Mouse (Mus musculus) CD8-positive naive resting alpha-beta T cell, adult 2 months (primary cell): ENCODE results near the gene Hsf2.
"Not testable (repeated sequence)": the region's sequence is repeated elsewhere in the genome, so short reads cannot be mapped to it uniquely, and the experiment has no call there.

ENCODE experiments used
- DNase-seq, 2 experiments: peaks; one replicate each; pipeline ENCODE4 v3.0.0; 2022; ENCODE audit warnings: low read depth in 2 of 2, low spot score in 2 of 2

The Hsf2 gene

DNA sequence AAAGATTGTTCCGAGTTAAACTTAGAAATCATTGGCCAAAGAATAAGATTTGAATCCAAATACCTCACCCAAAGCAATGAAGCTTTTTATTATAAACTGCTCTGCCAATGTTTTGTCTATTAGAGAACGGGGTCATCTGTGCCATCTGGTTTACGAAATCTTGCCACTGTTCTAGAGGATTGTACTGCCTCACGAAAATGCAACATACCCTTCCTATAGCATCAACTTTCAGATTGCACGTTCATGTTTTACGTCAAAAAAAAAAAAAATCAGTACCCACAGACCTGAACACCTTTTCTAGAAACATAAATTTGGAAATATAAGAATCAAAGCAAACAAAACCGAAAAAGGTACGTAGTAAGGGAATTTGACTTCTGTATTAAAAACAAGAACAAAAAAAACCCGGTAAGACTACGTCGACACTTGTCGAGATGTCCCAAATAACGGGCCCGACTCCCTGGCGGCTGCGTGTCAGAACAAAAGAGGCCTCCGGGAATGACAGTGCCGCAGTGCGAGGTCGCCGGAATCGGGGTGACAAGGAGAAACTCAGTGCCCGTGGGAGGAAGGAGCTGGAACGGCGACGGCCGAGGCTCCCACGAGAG, 45.5 kb downstream of the Hsf2 start:
- no peak for DNase-seq

GRCm38 (mm10) chr10:57532218-57533101, 46.3 kb downstream of the Hsf2 start, which contains the start of gene Serinc1:
Gene Serinc1, minus strand, starts transcription at chr10:57532530.
- peak; percentile 92 to 93 for DNase-seq

- DNase-seq = not testable (repeated sequence)
Observed at GRCm38 (mm10) chr10:57543890-57544289, 57.7 kb downstream of the Hsf2 start.

DNA sequence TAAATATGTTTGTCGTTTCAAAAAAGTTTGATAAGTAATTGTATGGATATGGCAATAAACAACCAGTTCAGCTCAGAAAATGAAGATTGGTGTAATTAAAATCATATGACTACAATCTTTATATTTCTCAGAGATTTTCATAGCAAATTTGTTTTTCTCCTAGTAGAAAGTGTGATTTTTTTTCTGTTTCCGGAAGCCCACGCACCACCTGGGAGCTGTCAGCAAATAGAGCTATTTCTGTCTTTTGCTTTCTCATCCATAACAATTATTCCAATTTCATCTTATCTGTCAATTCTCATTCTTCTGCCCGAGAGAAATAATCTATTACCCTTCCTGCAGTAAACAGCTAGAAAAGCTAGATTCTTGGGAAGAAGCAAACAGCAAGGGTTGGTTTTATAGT, 63.4 kb downstream of the Hsf2 start:
- DNase-seq = no peak

DNA sequence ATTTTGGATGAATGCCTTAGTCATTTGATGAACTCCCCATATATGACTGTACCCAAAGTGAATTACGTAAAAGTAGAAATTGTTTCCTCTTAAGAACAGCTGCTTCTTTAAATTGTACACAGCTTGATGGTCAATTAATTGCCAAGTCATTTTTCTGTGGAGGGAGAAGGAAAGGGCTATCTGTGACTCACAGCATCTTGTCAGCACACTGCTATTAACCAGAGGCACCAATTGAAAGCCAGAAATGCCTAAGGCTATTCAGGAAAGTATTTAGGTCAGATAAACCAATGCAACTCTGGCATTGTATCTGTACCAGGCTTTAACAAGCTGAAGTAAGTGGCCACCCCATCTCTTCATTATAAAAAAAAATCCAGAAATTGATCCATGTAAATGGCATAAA, 67.5 kb downstream of the Hsf2 start:
- DNase-seq = no peak

- DNase-seq = no peak
Observed at GRCm38 (mm10) chr10:57557597-57557996, 71.4 kb downstream of the Hsf2 start.
